Mouse (Mus musculus): ENCODE data around the gene Adgrb3.

GRCm38 (mm10) chr1:25698702-25699250, 130.7 kb downstream of the Adgrb3 start:
- TF ChIP-seq EP300 (IDR thresholded peaks at IDR 0.05; ENCODE audit: insufficient read depth, low read depth, low read length) (no peak), POLR2A (IDR thresholded peaks at IDR 0.05; ENCODE audit: insufficient read depth, low read length) (no peak)
